Mouse (Mus musculus) adrenal gland, adult 18-20 months (tissue): ENCODE results near the gene Mtrex. TPM values are rescaled to one million over a fixed set of nuclear protein-coding genes. Genes with fewer than 3 reads are reported as not detected.

Experiments
- DNase-seq, 2 experiments: peaks; one replicate each; pipeline ENCODE4 v3.0.0; 2021 to 2022; ENCODE audit warnings: low spot score in 2 of 2
- total RNA-seq, 2 experiments: library from RNA; stranded (reverse); gene quantifications; 1 replicate in 1 of 2; 2 replicates in 1 of 2; pipeline ENCODE4 v1.2.3; 2021

Mtrex gene
- total RNA-seq, 2 experiments from 2014 or later, result 36.4 to 46.1 TPM

GRCm38 (mm10) chr13:112833253-112833894, 93.8 kb downstream of the Mtrex start:
- DNase-seq, result no peak

- no peak for DNase-seq
Observed at GRCm38 (mm10) chr13:112832589-112832988, 94.6 kb downstream of the Mtrex start.

- no peak for DNase-seq
Observed at GRCm38 (mm10) chr13:112829619-112830018, 97.6 kb downstream of the Mtrex start.

GRCm38 (mm10) chr13:112825479-112825878, 101.7 kb downstream of the Mtrex start:
- no peak for DNase-seq

GRCm38 (mm10) chr13:112823911-112824648, 103.1 kb downstream of the Mtrex start:
- DNase-seq, result no peak

GRCm38 (mm10) chr13:112823236-112823910, 103.8 kb downstream of the Mtrex start:
- DNase-seq, result no peak

GRCm38 (mm10) chr13:112822413-112822812, 104.8 kb downstream of the Mtrex start:
- DNase-seq, result no peak

GRCm38 (mm10) chr13:112818125-112818524, 109.1 kb downstream of the Mtrex start:
- no peak for DNase-seq

Other genes starting within 250 kb of the Mtrex start
- gene Plpp1, start 126.6 kb downstream of the Mtrex start, total RNA-seq, result 100 to 1,000 TPM; 193 to 238 TPM
- gene Dhx29, start 56 bp upstream of the Mtrex start, total RNA-seq, result 10 to 100 TPM; 16.8 to 18.8 TPM
- under 1 TPM; 0.42 to 0.89 TPM for gene Ccno, start 60.4 kb upstream of the Mtrex start, total RNA-seq
- not detected for gene Mcidas, start 66.4 kb upstream of the Mtrex start, total RNA-seq
- gene Cdc20b, start 107.7 kb upstream of the Mtrex start, total RNA-seq, result not detected
- gene Gpx8, start 119.0 kb upstream of the Mtrex start, total RNA-seq, result 10 to 100 TPM; 80.7 to 85.7 TPM
- 1 to 10 TPM; 1.1 to 1.4 TPM for gene Gzma, start 173.6 kb upstream of the Mtrex start, total RNA-seq